Mouse (Mus musculus) embryonic facial prominence, embryonic 11.5 days (tissue): ENCODE data around the gene Ppp1r3e. TPM values are rescaled to one million over a fixed set of nuclear protein-coding genes. Genes with fewer than 3 reads are reported as not detected.

ENCODE experiments used
- ATAC-seq: fragments of 200-750 bp; cut with Nextera tagmentation; replicated peaks from 2 replicates; pipeline ENCODE4 v1.8.0; 2017; ENCODE audit warnings: low read depth; ENCODE audit not compliant: insufficient number of reproducible peaks, low FRiP score, low TSS enrichment
- DNase-seq: peaks from one replicate; pipeline ENCODE4 v3.0.0-alpha.2; 2015; ENCODE audit warnings: low spot score
- H3K27ac ChIP-seq: fragments of 300-500 bp; sonication (generic); replicated peaks from 2 replicates; pipeline ENCODE4 v1.5.1; 2014; ENCODE audit warnings: mild to moderate bottlenecking, low read depth, low read length, control low read depth
- H3K27me3 ChIP-seq: fragments of 300-500 bp; sonication (generic); 2 replicates; pipeline ENCODE4 v1.6.1; 2014; ENCODE audit warnings: mild to moderate bottlenecking, low read length, moderate library complexity, mixed read lengths; ENCODE audit not compliant: control insufficient read depth, insufficient read depth
- H3K36me3 ChIP-seq: fragments of 300-500 bp; sonication (generic); replicated peaks from 2 replicates; pipeline ENCODE4 v1.6.1; 2014; ENCODE audit warnings: low read depth, mild to moderate bottlenecking, low read length, moderate library complexity, mixed read lengths; ENCODE audit not compliant: control insufficient read depth, insufficient read depth
- H3K4me1 ChIP-seq: fragments of 300-500 bp; sonication (generic); 2 replicates; pipeline ENCODE4 v1.6.1; 2014; ENCODE audit warnings: low read length, mixed read lengths; ENCODE audit not compliant: control insufficient read depth, insufficient read depth
- H3K4me2 ChIP-seq: fragments of 300-500 bp; sonication (generic); 2 replicates; pipeline ENCODE4 v1.6.1; 2014; ENCODE audit warnings: low read depth, mild to moderate bottlenecking, control low read depth, low read length, moderate library complexity
- H3K4me3 ChIP-seq: fragments of 300-500 bp; sonication (generic); 2 replicates; pipeline ENCODE4 v1.5.1; 2014; ENCODE audit warnings: low read depth, low read length, control low read depth
- H3K9ac ChIP-seq: fragments of 300-500 bp; sonication (generic); replicated peaks from 2 replicates; pipeline ENCODE4 v1.6.1; 2014; ENCODE audit warnings: mild to moderate bottlenecking, control low read depth, low read length
- H3K9me3 ChIP-seq: fragments of 300-500 bp; sonication (generic); replicated peaks from 2 replicates; pipeline ENCODE4 v1.6.1; 2016; ENCODE audit warnings: mild to moderate bottlenecking, low read length, inconsistent platforms, mixed read lengths; ENCODE audit not compliant: control insufficient read depth
- WGBS: fragments of 180-500 bp; shearing (Covaris S2); extraction: QIAGEN DNeasy Blood & Tissue Kit; methylation state at CpG from one replicate; pipeline ENCODE4 v1.1.7; 2014; 5-methylcytosine and 5-hydroxymethylcytosine counted together
- polyA plus RNA-seq: library from polyadenylated mRNA; unstranded; fragments of >200 nt; fragmentation: Nextera tagmentation; extraction: Ambion mirVana; gene quantifications from 2 replicates; pipeline ENCODE4 v1.2.1, GENCODE M21; 2014

The Ppp1r3e gene
- polyA plus RNA-seq, 1 experiment from 2014 or later: 0.34 TPM

DNA sequence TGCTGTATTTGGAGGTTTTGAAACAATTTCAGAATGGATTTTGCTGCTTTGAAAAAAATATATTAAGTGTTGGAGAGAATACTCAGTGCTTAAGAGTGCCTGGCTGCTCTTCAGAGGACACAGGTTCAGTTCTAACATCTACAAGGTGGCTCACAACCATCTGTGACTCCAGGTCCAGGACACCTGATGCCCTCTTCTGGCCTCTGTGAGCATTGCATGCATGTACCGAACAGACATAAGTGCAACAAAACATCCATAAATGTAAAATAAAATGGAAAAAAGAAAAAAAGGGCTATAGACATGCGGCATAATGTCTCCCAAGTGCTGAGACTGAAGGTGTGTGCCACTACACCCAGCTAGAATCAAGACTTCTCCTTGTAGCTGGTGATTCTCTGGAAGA is 16.8 kb downstream of the Ppp1r3e start:
- no peaks in the 10 kb centered on the region for H3K27me3 ChIP-seq
- H3K4me2 ChIP-seq: no peak overlapping the region
- no peaks in the 10 kb centered on the region for H3K4me1 ChIP-seq
- ATAC-seq: no peak
- WGBS: 47% methylated on average over 2 of the region's 2 CpGs
- peak; percentile 64 for DNase-seq
- no peak overlapping the region for H3K27ac ChIP-seq
- H3K9me3 ChIP-seq: no peaks in the 10 kb centered on the region
- no peaks in the 10 kb centered on the region for H3K36me3 ChIP-seq
- no peak overlapping the region for H3K9ac ChIP-seq
- no peak overlapping the region for H3K4me3 ChIP-seq

DNA sequence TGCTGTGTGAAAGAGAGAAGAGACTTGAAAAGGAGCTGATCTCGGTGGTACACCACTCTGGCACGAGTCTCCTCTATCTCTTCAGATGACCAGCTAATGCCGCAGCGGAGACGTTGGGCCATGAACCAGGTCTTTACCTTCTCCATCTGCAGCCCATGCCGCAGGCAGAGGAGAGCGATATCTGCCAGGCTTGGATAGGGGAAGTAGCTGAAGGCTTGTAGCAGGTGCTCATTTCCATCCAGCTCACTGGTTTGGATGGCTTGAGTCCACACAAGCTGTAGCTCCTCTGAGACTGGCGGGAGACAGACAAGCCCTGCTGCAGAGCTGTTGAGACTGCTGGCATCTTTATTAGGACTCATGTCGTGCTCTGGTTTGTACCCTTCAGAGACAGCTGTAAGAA is 19.5 kb downstream of the Ppp1r3e start:
- no peaks in the 10 kb centered on the region for H3K27me3 ChIP-seq
- no peak overlapping the region for H3K9ac ChIP-seq
- no peak overlapping the region for H3K27ac ChIP-seq
- no peak overlapping the region for H3K4me3 ChIP-seq
- no peak for ATAC-seq
- no peaks in the 10 kb centered on the region for H3K9me3 ChIP-seq
- no peaks in the 10 kb centered on the region for H3K36me3 ChIP-seq
- no peak for DNase-seq
- no peaks in the 10 kb centered on the region for H3K4me1 ChIP-seq
- no peak overlapping the region for H3K4me2 ChIP-seq
- whole genome bisulfite sequencing: 93% methylated on average over 9 of the region's 9 CpGs

DNA sequence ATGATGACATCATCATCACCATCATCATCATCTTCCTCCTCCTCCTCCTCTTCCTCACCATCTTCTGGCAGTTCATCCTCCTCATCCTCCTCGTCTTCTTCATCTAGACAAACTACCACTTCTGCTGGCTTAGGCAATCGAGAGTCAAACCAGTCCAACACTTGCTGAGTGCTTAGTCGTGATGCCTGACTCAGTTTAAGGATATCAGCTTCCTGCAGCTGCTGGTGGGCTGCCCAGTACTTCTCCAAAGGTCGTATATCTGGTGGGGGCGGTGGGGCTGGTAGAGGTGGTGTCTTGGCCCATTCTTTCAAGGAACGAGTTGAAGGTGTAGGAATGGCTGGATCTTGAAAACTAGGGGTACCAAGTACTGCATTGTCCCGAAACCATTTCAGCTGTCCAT is 20.6 kb downstream of the Ppp1r3e start:
- WGBS: 85% methylated on average over 7 of the region's 7 CpGs
- Histone ChIP-seq H3K9me3 (no peaks in the 10 kb centered on the region), H3K4me1 (no peaks in the 10 kb centered on the region), H3K27ac (no peak overlapping the region), H3K4me2 (no peak overlapping the region), H3K9ac (no peak overlapping the region), H3K36me3 (no peaks in the 10 kb centered on the region), H3K4me3 (no peak overlapping the region), H3K27me3 (no peaks in the 10 kb centered on the region)
- DNase-seq (no peak), ATAC-seq (no peak)

DNA sequence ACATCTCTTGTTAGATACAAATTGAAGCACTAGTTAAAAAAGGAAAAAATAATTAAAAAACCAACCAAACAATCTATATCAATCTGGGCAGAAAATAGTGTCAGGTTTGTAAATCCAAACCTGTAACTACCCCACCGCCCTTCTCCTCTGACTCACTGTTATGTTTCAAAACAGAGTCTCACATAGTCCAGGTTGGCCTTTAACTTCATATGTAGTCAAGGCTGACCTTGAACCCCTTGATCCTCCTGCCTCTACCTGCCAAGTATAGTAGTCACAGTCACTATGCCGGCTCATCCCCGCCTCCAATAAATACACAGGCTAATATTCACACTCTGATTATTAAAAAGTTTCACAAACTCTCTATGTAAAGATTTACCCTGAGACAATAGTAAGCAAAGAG is 21.6 kb downstream of the Ppp1r3e start:
- Histone ChIP-seq H3K4me1 (no peaks in the 10 kb centered on the region), H3K27me3 (no peaks in the 10 kb centered on the region), H3K9me3 (no peaks in the 10 kb centered on the region), H3K4me3 (no peak overlapping the region), H3K36me3 (no peaks in the 10 kb centered on the region), H3K27ac (no peak overlapping the region), H3K4me2 (no peak overlapping the region), H3K9ac (no peak overlapping the region)
- WGBS: 94% methylated on average over 3 of the region's 3 CpGs
- no peak for DNase-seq
- ATAC-seq: no peak

DNA sequence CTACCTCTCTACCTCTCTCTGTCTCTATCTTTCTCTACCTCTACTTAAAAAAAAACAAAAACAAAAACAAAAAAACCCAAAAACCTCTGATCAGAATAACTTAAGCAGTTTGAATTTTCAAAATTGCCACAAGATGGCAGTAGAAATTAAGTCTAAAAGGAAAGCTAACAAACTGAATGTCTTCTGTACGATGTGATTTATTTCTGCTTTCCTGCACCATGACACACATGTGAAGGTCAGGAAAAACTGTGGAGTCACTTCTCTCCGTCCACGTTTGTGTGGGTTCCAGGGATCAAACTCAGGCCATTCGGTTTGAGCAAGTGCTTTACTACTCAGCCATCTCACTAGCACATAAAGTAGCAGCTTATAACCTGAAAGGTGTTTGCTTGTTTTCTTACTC is 33.9 kb downstream of the Ppp1r3e start:
- Histone ChIP-seq H3K4me1 (no peaks in the 10 kb centered on the region), H3K9me3 (no peaks in the 10 kb centered on the region), H3K27me3 (no peaks in the 10 kb centered on the region), H3K4me3 (no peak overlapping the region), H3K27ac (no peak overlapping the region), H3K36me3 (no peaks in the 10 kb centered on the region), H3K9ac (no peak overlapping the region), H3K4me2 (no peak overlapping the region)
- no peak for ATAC-seq
- DNase-seq: peak; percentile 74
- 6% methylated on average over 4 of the region's 4 CpGs for WGBS

- H3K4me3 ChIP-seq: no peak overlapping the region
- no peaks in the 10 kb centered on the region for H3K27me3 ChIP-seq
- H3K9ac ChIP-seq: no peak overlapping the region
- H3K4me2 ChIP-seq: no peak overlapping the region
- 88% methylated on average over 1 of the region's 1 CpGs for WGBS
- H3K9me3 ChIP-seq: no peaks in the 10 kb centered on the region
- ATAC-seq (no peak), DNase-seq (no peak)
- H3K36me3 ChIP-seq: no peaks in the 10 kb centered on the region
- H3K4me1 ChIP-seq: no peaks in the 10 kb centered on the region
- no peak overlapping the region for H3K27ac ChIP-seq
These were observed 53.6 kb downstream of the Ppp1r3e start for GRCm38 (mm10) chr14:54823716-54824115.

Other genes with a start within 250 kb of the Ppp1r3e start
- gene Gm17606, start 236.6 kb downstream of the Ppp1r3e start, polyA plus RNA-seq: not detected in 2 replicates
- gene Cdh24, start 236.2 kb downstream of the Ppp1r3e start, polyA plus RNA-seq: 6.2 and 6.3 TPM in 2 replicates
- 109 and 110 TPM in 2 replicates for gene 1700123O20Rik, start 191.3 kb downstream of the Ppp1r3e start, polyA plus RNA-seq
- gene Acin1, start 190.6 kb downstream of the Ppp1r3e start, polyA plus RNA-seq: 122 and 141 TPM in 2 replicates
- 0.11 and 0.17 TPM in 2 replicates for gene Gm29776, start 178.7 kb downstream of the Ppp1r3e start, polyA plus RNA-seq
- 0.17 TPM in 2 replicates for gene Cebpe, start 165.4 kb downstream of the Ppp1r3e start, polyA plus RNA-seq
- 2.5 and 5.3 TPM in 2 replicates for gene Slc7a8, start 95.6 kb downstream of the Ppp1r3e start, polyA plus RNA-seq
- not detected in 2 replicates for gene Rnf212b, start 63.4 kb downstream of the Ppp1r3e start, polyA plus RNA-seq
- 13.7 and 14.5 TPM in 2 replicates for gene Homez, start 6.6 kb downstream of the Ppp1r3e start, polyA plus RNA-seq
- 2.7 and 3.6 TPM in 2 replicates for gene Bcl2l2, start 5.8 kb upstream of the Ppp1r3e start, polyA plus RNA-seq
- 0.38 TPM in 1 of 2 replicates, not detected in the other for gene Gm20521, start 5.9 kb upstream of the Ppp1r3e start, polyA plus RNA-seq
- 149 and 167 TPM in 2 replicates for gene Pabpn1, start 14.9 kb upstream of the Ppp1r3e start, polyA plus RNA-seq
- 36.6 and 38.2 TPM in 2 replicates for gene Slc22a17, start 35.6 kb upstream of the Ppp1r3e start, polyA plus RNA-seq
- 29.0 and 29.9 TPM in 2 replicates for gene Efs, start 48.6 kb upstream of the Ppp1r3e start, polyA plus RNA-seq
- not detected in 2 replicates for gene Il25, start 55.1 kb upstream of the Ppp1r3e start, polyA plus RNA-seq
- gene Cmtm5, start 58.7 kb upstream of the Ppp1r3e start, polyA plus RNA-seq: 2.0 and 2.8 TPM in 2 replicates
- 0.91 and 9.2 TPM in 2 replicates for gene Myh6, start 89.4 kb upstream of the Ppp1r3e start, polyA plus RNA-seq
- gene Gm17428, start 99.4 kb upstream of the Ppp1r3e start, polyA plus RNA-seq: not detected in 2 replicates
- gene Myh7, start 117.1 kb upstream of the Ppp1r3e start, polyA plus RNA-seq: 4.0 and 13.1 TPM in 2 replicates
- gene Ngdn, start 137.9 kb upstream of the Ppp1r3e start, polyA plus RNA-seq: 92.8 and 97.7 TPM in 2 replicates
- 4.5 and 6.0 TPM in 2 replicates for gene Zfhx2, start 214.8 kb upstream of the Ppp1r3e start, polyA plus RNA-seq
- 19.0 and 19.6 TPM in 2 replicates for gene Thtpa, start 217.2 kb upstream of the Ppp1r3e start, polyA plus RNA-seq
- gene Ap1g2, start 229.0 kb upstream of the Ppp1r3e start, polyA plus RNA-seq: 8.4 and 13.4 TPM in 2 replicates
- 1.2 and 1.3 TPM in 2 replicates for gene Jph4, start 239.4 kb upstream of the Ppp1r3e start, polyA plus RNA-seq